Mouse (Mus musculus): ENCODE measurements at regions not wholly inside any gene's neighbourhood (a gene's known extent, or its start where the extent isn't known, plus 50 kb on each side); places are given as distances from the start of the nearest gene placed in this dataset.

GRCm38 (mm10) chr16:97239626-97240025, 69.1 kb upstream of the Dscam start:
- TF ChIP-seq CTCF (IDR thresholded peaks at IDR 0.05; ENCODE audit: control insufficient read depth, insufficient read depth, low read length) (no peak), POLR2A (IDR thresholded peaks at IDR 0.05; ENCODE audit: borderline replicate concordance, control insufficient read depth, low read depth, low read length) (no peak)

Measured in bone marrow, adult 2 months (tissue).